Mouse (Mus musculus) stomach, postnatal 0 days (tissue): ENCODE measurements around the gene Derl3. TPM values are rescaled to one million over a fixed set of nuclear protein-coding genes. Genes with fewer than 3 reads are reported as not detected.

ENCODE experiments used
- ATAC-seq: fragments of 200-750 bp; cut with Nextera tagmentation; 2 replicates; pipeline ENCODE4 v1.8.0; 2017; ENCODE audit not compliant: low FRiP score, low TSS enrichment
- DNase-seq: peaks from one replicate; pipeline ENCODE4 v3.0.0-alpha.2; 2016; ENCODE audit warnings: low spot score
- H3K27ac ChIP-seq: fragments of 300-500 bp; sonication (generic); replicated peaks from 2 replicates; pipeline ENCODE4 v1.5.1; 2014; ENCODE audit warnings: mild to moderate bottlenecking, control low read depth
- H3K27me3 ChIP-seq: fragments of 300-500 bp; sonication (generic); 2 replicates; pipeline ENCODE4 v1.6.1; 2014; ENCODE audit warnings: low read length; ENCODE audit not compliant: control insufficient read depth, insufficient read depth
- H3K36me3 ChIP-seq: fragments of 300-500 bp; sonication (generic); 2 replicates; pipeline ENCODE4 v1.6.1; 2014; ENCODE audit warnings: low read length, mixed read lengths; ENCODE audit not compliant: control insufficient read depth, insufficient read depth
- H3K4me1 ChIP-seq: fragments of 300-500 bp; sonication (generic); replicated peaks from 2 replicates; pipeline ENCODE4 v1.6.1; 2014; ENCODE audit warnings: antibody characterized with exemption; ENCODE audit not compliant: control insufficient read depth, insufficient read depth
- H3K4me2 ChIP-seq: fragments of 300-500 bp; sonication (generic); replicated peaks from 2 replicates; pipeline ENCODE4 v1.6.1; 2014; ENCODE audit warnings: low read depth, mild to moderate bottlenecking, control low read depth, moderate library complexity
- H3K4me3 ChIP-seq: fragments of 300-500 bp; sonication (generic); 2 replicates; pipeline ENCODE4 v1.5.1; 2014; ENCODE audit warnings: low read depth, low read length, control low read depth
- H3K9ac ChIP-seq: fragments of 300-500 bp; sonication (generic); 2 replicates; pipeline ENCODE4 v1.6.1; 2014; ENCODE audit warnings: mild to moderate bottlenecking, low read length, control low read depth, mixed read lengths
- H3K9me3 ChIP-seq: fragments of 300-500 bp; sonication (generic); 2 replicates; pipeline ENCODE4 v1.6.1; 2016; ENCODE audit warnings: low read length; ENCODE audit not compliant: control insufficient read depth
- CTCF ChIP-seq: IDR thresholded peaks from 2 replicates; pipeline ENCODE4 v1.5.1; 2016; ENCODE audit warnings: antibody characterized with exemption, low read depth, mild to moderate bottlenecking, moderate library complexity
- EP300 ChIP-seq: optimal IDR thresholded peaks from 2 replicates; pipeline ENCODE3; 2016; ENCODE audit warnings: antibody characterized with exemption
- WGBS: fragments of 180-500 bp; shearing (Covaris S2); extraction: QIAGEN DNeasy Blood & Tissue Kit; methylation state at CpG from one replicate; pipeline ENCODE4 v1.1.7; 2014; 5-methylcytosine and 5-hydroxymethylcytosine counted together
- polyA plus RNA-seq: library from polyadenylated mRNA; unstranded; fragments of >200 nt; fragmentation: Nextera tagmentation; extraction: Ambion mirVana; gene quantifications from 2 replicates; pipeline ENCODE4 v1.2.1, GENCODE M21; 2015

Derl3 gene
- polyA plus RNA-seq, 1 experiment from 2014 or later, result 23.6 TPM

DNA sequence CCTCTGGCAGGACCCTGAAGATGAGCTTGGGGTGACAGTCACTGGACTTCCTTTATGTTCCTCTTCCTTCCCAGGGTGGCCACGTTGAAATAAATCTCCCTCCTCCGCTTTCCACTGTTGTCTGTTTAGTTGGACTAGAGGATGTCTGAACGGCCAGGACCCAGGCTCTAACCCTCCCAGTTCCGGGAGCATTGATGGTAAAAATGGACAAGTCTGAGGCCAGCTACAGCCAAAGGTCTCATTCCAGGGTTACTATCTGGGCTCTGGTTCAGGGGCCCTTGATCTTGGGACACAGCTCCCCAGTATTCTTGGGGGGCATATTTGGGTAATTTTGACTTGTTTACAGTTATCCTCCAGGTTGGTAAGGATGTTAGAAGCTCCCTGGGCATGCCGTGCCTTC lies 31.6 kb upstream of the Derl3 start:
- Histone ChIP-seq H3K27ac (no peak overlapping the region), H3K4me1 (no peaks in the 10 kb centered on the region), H3K9ac (no peak overlapping the region), H3K4me2 (no peak overlapping the region), H3K9me3 (no peaks in the 10 kb centered on the region), H3K27me3 (no peaks in the 10 kb centered on the region), H3K36me3 (0 out of 2 replicates have a peak, but pooled peaks cover 3% of the 10 kb centered on the region), H3K4me3 (no peak overlapping the region)
- ATAC-seq (no peak), DNase-seq (no peak)
- TF ChIP-seq EP300 (no peak), CTCF (no peak)
- WGBS, result 79% methylated on average over 5 of the region's 5 CpGs

DNA sequence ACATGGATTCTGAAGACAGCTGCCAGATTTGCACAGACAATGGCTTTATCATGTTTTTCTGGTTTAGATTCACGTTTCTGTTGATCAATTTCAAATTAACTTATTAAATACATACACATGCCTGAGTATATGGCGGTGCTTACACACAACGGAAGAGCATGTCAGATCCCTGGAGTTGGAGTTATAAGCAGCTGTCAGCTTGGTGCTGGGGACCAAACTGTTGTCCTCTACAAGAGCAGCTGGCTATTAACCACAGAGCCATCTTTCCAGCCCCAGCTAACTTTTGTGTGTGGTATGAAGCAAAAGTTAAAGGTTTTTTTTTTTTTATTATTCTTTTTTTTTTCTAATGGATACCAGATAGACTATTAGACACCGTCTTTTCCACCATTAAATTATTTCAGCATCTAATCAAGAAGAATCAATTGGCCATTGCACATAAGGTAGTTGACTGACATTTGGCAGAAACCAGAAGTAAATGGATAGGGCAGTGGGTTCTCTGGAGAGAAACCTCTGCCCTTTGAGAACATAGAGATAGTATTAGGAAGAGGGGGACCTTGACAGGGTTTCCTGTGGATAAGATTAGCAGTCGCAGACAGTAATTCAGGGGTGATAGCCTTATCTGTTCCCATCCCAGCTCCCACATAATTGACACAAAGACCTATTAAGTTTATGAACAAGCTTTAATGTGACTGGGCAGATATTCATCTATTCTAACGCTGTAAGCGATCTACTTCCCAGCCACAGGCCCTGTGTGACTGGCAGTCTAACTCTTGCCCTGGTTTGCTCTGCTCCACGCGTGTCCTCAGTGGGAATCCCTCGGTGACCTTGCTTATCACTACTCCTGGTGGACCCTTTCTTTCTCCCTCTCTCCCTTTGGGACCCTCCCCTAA lies 20.9 kb upstream of the Derl3 start:
- H3K4me2 ChIP-seq, result peak overlapping the region; percentile 42
- DNase-seq, result no peak
- 35% methylated on average over 10 of the region's 10 CpGs for WGBS
- peak overlapping the region; percentile 23 for H3K4me3 ChIP-seq
- H3K4me1 ChIP-seq, result no peaks in the 10 kb centered on the region
- H3K27me3 ChIP-seq, result no peaks in the 10 kb centered on the region
- ATAC-seq, result no peak; the same call in 1 of the 2 replicates
- H3K9me3 ChIP-seq, result no peaks in the 10 kb centered on the region
- H3K36me3 ChIP-seq, result no peaks in the 10 kb centered on the region
- H3K9ac ChIP-seq, result no peak overlapping the region
- TF ChIP-seq EP300, result no peak
- H3K27ac ChIP-seq, result no peak overlapping the region; the same call in 1 of the 2 replicates

DNA sequence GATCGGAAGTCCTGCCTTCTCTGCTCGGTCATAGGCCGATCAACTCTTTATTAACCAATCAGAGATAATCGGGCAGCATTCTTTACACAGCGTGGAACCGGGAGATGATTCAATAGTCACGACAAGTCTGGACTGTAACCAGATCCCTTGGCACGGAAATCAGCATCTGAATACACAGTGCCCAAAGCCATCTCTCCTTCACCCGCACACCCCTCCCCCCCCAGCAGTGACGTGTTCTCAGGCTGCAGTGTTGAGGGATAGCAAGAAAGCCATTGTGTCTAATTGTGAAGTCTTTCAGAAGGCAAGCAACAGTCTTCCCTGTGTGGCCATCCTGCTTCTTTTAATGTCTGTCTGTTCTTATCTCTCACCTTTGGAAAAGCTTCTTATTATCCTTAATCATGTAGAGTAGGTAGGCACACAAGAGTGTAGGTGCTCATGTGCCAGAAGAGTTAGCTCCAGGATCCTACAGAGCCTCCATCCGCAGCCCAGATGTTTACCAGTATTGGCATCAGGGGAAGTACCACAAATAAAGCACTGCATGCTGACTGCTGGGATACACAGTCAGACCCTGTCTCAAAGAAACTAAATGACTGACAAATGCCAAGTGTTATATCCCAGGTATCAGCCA lies 20.2 kb upstream of the Derl3 start:
- Histone ChIP-seq H3K27me3 (no peaks in the 10 kb centered on the region), H3K4me2 (peak overlapping the region; percentile 42), H3K27ac (peak overlapping the region; percentile 67), H3K9ac (no peak overlapping the region), H3K4me1 (no peaks in the 10 kb centered on the region), H3K4me3 (peak overlapping the region; percentile 23), H3K36me3 (no peaks in the 10 kb centered on the region), H3K9me3 (no peaks in the 10 kb centered on the region)
- WGBS, result 2% methylated on average over 11 of the region's 11 CpGs
- ATAC-seq, result peak; percentile 90
- peak; percentile 66 for DNase-seq
- no peak for TF ChIP-seq EP300
- TF ChIP-seq CTCF, result no peak

DNA sequence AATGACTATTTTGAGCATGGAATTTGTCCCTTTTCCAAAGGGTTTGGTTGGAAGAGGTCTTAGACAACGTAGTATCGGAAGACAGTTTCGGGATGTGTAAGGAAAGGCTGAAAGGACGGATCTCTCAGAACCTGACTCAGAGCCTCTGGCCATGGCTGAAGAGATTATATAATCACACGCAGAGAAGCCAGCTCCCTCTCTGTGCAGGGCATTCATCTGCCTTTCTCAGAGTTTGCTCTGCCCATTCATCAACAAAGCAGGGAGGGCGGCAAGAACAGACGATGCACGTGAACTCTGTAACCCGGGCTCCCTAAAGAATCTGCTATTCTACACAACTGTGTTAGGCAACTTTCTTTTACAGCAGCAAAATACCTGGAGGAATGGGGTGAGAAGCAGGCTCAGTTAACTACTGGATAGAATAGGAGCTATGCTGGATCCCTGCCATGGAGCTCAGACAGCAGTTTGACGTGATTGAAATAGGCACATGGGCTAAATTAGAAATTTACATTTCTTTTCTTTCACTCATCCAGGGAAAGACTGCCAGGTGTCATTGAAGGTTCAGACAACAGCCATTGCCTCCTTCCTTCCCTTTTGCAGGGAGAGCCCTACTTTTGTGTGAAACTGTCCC lies 19.6 kb upstream of the Derl3 start:
- no peak for DNase-seq
- peak overlapping the region; percentile 42; the same call in 1 of the 2 replicates for H3K4me2 ChIP-seq
- no peaks in the 10 kb centered on the region for H3K36me3 ChIP-seq
- no peaks in the 10 kb centered on the region for H3K27me3 ChIP-seq
- no peaks in the 10 kb centered on the region for H3K4me1 ChIP-seq
- no peak for TF ChIP-seq EP300
- no peak for TF ChIP-seq CTCF
- no peaks in the 10 kb centered on the region for H3K9me3 ChIP-seq
- no peak for ATAC-seq
- H3K9ac ChIP-seq, result no peak overlapping the region
- H3K4me3 ChIP-seq, result no peak overlapping the region
- H3K27ac ChIP-seq, result peak overlapping the region; percentile 67
- WGBS, result 24% methylated on average over 10 of the region's 10 CpGs

DNA sequence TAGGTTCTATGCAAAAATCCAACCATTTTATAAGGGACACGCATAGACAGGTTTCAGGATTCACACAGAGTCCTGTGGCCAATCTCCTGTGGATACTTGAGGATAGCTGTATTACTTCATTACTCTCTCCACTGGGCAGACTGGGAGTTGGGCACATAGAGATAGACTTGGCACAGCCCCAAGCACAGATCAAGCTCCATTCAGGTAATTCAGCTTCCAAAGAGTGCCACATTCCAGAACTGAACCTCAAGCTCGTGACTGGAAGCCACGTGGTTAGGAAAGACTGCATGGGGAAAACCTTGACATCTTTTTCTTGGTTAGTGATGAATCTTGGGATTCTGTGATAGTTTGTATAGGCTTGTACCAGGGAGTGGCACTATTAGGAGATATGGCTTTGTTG lies 14.4 kb upstream of the Derl3 start:
- Histone ChIP-seq H3K27ac (no peak overlapping the region), H3K9me3 (no peaks in the 10 kb centered on the region), H3K9ac (no peak overlapping the region), H3K4me2 (no peak overlapping the region), H3K36me3 (no peaks in the 10 kb centered on the region), H3K4me1 (no peaks in the 10 kb centered on the region), H3K4me3 (no peak overlapping the region), H3K27me3 (no peaks in the 10 kb centered on the region)
- WGBS, result 65% methylated on average over 3 of the region's 3 CpGs
- DNase-seq (no peak), ATAC-seq (no peak)
- TF ChIP-seq CTCF (no peak), EP300 (no peak)

DNA sequence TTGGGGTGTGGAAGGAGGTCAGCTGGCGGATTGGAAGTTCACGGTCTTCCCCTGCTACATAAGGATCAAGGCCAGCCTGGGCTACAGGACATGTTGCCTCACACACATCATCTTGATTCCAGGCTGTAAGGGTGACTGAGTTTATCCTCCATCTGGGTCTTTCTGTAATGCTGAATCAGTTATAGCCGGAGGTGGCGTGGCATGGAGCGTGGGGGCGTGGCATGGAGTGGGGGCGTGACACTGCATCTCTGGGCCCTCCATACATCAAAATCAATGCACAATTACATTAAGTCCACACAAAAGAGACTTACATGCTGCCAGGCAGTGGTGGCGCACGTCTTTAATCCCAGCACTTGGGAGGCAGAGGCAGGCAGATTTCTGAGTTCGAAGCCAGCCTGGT lies 12.9 kb upstream of the Derl3 start:
- Histone ChIP-seq H3K27me3 (no peaks in the 10 kb centered on the region), H3K4me3 (no peak overlapping the region), H3K36me3 (no peaks in the 10 kb centered on the region), H3K4me2 (no peak overlapping the region), H3K27ac (no peak overlapping the region), H3K9me3 (no peaks in the 10 kb centered on the region), H3K4me1 (no peaks in the 10 kb centered on the region), H3K9ac (no peak overlapping the region)
- DNase-seq, result no peak
- TF ChIP-seq EP300 (no peak), CTCF (no peak)
- 91% methylated on average over 10 of the region's 10 CpGs for WGBS
- ATAC-seq, result no peak
